Mouse (Mus musculus) heart, postnatal 25 days (tissue): Measurements from ENCODE around the gene Calhm3. TPM values are rescaled to one million over a fixed set of nuclear protein-coding genes. Genes with fewer than 3 reads are reported as not detected.

Experiments
- DNase-seq: peaks from one replicate; pipeline ENCODE4 v3.0.0; 2022; ENCODE audit warnings: low spot score
- intact Hi-C: fragments of 180-260 bp; cut with DNase I; formaldehyde crosslinking; loops from one replicate; pipeline ENCODE4 v1.15.1; 2025
- total RNA-seq, 2 experiments: library from RNA; stranded (reverse); gene quantifications; 2 replicates each; pipeline ENCODE4 v1.2.3; 2021

Gene Calhm3
- total RNA-seq, 2 experiments from 2014 or later = not detected

- DNase-seq = no peak
- intact Hi-C loops = no loop called here
Measured at GRCm38 (mm10) chr19:47130551-47131125, 26.9 kb downstream of the Calhm3 start.

GRCm38 (mm10) chr19:47128835-47129234 lies 28.7 kb downstream of the Calhm3 start:
- intact Hi-C loops = no loop called here
- no peak for DNase-seq

- intact Hi-C loops = no loop called here
- no peak for DNase-seq
Measured at GRCm38 (mm10) chr19:47128164-47128563, 29.4 kb downstream of the Calhm3 start.

- DNase-seq = no peak
- intact Hi-C loops = no loop called here
Measured at GRCm38 (mm10) chr19:47122802-47123201, 34.8 kb downstream of the Calhm3 start.

GRCm38 (mm10) chr19:47121054-47121453 lies 36.5 kb downstream of the Calhm3 start:
- intact Hi-C loops = loop anchor here (1.0 kb wide), 1 partner anchor 47 kb away; no protein-coding TSS in a partner anchor
- no peak for DNase-seq

- intact Hi-C loops = no loop called here
- no peak for DNase-seq
Measured at GRCm38 (mm10) chr19:47118634-47119033, 38.9 kb downstream of the Calhm3 start.

GRCm38 (mm10) chr19:47104641-47105271 lies 52.8 kb downstream of the Calhm3 start:
- DNase-seq = no peak
- intact Hi-C loops = no loop called here

Other genes with a start within 250 kb of the Calhm3 start
- gene Ina, start 143.1 kb downstream of the Calhm3 start, total RNA-seq = not detected
- gene Nt5c2, start 142.6 kb downstream of the Calhm3 start, total RNA-seq = 10 to 100 TPM; 65.0 to 71.7 TPM
- gene Pcgf6, start 106.9 kb downstream of the Calhm3 start, total RNA-seq = 1 to 10 TPM; 2.8 to 3.2 TPM
- gene Taf5, start 90.0 kb downstream of the Calhm3 start, total RNA-seq = 1 to 10 TPM; 2.7 to 3.5 TPM
- 1,000 to 10,000 TPM; 2,458 to 2,607 TPM for gene Usmg5, start 67.1 kb downstream of the Calhm3 start, total RNA-seq
- gene Pdcd11, start 67.0 kb downstream of the Calhm3 start, total RNA-seq = 10 to 100 TPM; 10.5 to 11.0 TPM
- 1 to 10 TPM; 3.4 to 3.9 TPM for gene Calhm2, start 19.5 kb downstream of the Calhm3 start, total RNA-seq
- not detected for gene Calhm1, start 13.5 kb downstream of the Calhm3 start, total RNA-seq
- gene Neurl1a, start 21.1 kb upstream of the Calhm3 start, total RNA-seq = 1 to 10 TPM; 1.0 to 1.1 TPM